Mouse (Mus musculus) limb, embryonic 14.5 days (tissue): Measurements from ENCODE around the gene Parg. TPM values are rescaled to one million over a fixed set of nuclear protein-coding genes. Genes with fewer than 3 reads are reported as not detected.

ENCODE experiments used
- ATAC-seq: fragments of 200-750 bp; cut with Nextera tagmentation; 2 replicates; pipeline ENCODE4 v1.8.0; 2017; ENCODE audit warnings: low read depth, moderate number of reproducible peaks, moderate TSS enrichment; ENCODE audit not compliant: low FRiP score
- DNase-seq: peaks from one replicate; pipeline ENCODE4 v3.0.0-alpha.2; 2015; ENCODE audit warnings: low spot score
- H3K27ac ChIP-seq: fragments of 300-500 bp; sonication (generic); replicated peaks from 2 replicates; pipeline ENCODE4 v1.5.1; 2014; ENCODE audit warnings: low read depth, mild to moderate bottlenecking, low read length, moderate library complexity, mixed read lengths
- H3K27me3 ChIP-seq: fragments of 300-500 bp; sonication (generic); 2 replicates; pipeline ENCODE4 v1.6.1; 2014; ENCODE audit warnings: low read length, mixed read lengths; ENCODE audit not compliant: control insufficient read depth, insufficient read depth
- H3K36me3 ChIP-seq: fragments of 300-500 bp; sonication (generic); 2 replicates; pipeline ENCODE4 v1.6.1; 2014; ENCODE audit warnings: mild to moderate bottlenecking, low read length, moderate library complexity, mixed read lengths; ENCODE audit not compliant: control insufficient read depth, insufficient read depth
- H3K4me1 ChIP-seq: fragments of 300-500 bp; sonication (generic); 2 replicates; pipeline ENCODE4 v1.6.1; 2014; ENCODE audit warnings: antibody characterized with exemption, low read length, mixed read lengths; ENCODE audit not compliant: control insufficient read depth, insufficient read depth
- H3K4me2 ChIP-seq: fragments of 300-500 bp; sonication (generic); replicated peaks from 2 replicates; pipeline ENCODE4 v1.6.1; 2014; ENCODE audit warnings: low read depth, mild to moderate bottlenecking, low read length, moderate library complexity; ENCODE audit not compliant: severe bottlenecking
- H3K4me3 ChIP-seq: fragments of 300-500 bp; sonication (generic); replicated peaks from 2 replicates; pipeline ENCODE4 v1.5.1; 2014; ENCODE audit warnings: low read length
- H3K9ac ChIP-seq: fragments of 300-500 bp; sonication (generic); 2 replicates; pipeline ENCODE4 v1.6.1; 2014; ENCODE audit warnings: mild to moderate bottlenecking, low read depth, low read length, moderate library complexity; ENCODE audit not compliant: severe bottlenecking
- H3K9me3 ChIP-seq: fragments of 300-500 bp; sonication (generic); 2 replicates; pipeline ENCODE4 v1.6.1; 2016; ENCODE audit warnings: low read length; ENCODE audit not compliant: control insufficient read depth
- POLR2A ChIP-seq: fragments of 200-500 bp; IDR thresholded peaks from 2 replicates; pipeline ENCODE4 v1.8.0; 2012; ENCODE audit warnings: inconsistent platforms, mild to moderate bottlenecking, moderate library complexity, borderline replicate concordance; ENCODE audit not compliant: insufficient read depth, insufficient read length; ENCODE audit errors: extremely low read depth
- WGBS: fragments of 180-500 bp; shearing (Covaris S2); extraction: QIAGEN DNeasy Blood & Tissue Kit; methylation state at CpG from one replicate; pipeline ENCODE4 v1.1.7; 2014; 5-methylcytosine and 5-hydroxymethylcytosine counted together
- polyA plus RNA-seq, 2 experiments: library from polyadenylated mRNA; depleted of rRNA in 1 of 2; stranded (reverse) in 1 of 2; unstranded in 1 of 2; fragments of >200 nt; fragmentation: Nextera tagmentation in 1 of 2; extraction: Ambion mirVana in 1 of 2; gene quantifications; 2 replicates each; pipeline versions ENCODE4 v1.2.1 to v1.2.3; 2012 to 2014

The Parg gene
- polyA plus RNA-seq, 2 experiments, result 19.5 to 44.5 TPM

DNA sequence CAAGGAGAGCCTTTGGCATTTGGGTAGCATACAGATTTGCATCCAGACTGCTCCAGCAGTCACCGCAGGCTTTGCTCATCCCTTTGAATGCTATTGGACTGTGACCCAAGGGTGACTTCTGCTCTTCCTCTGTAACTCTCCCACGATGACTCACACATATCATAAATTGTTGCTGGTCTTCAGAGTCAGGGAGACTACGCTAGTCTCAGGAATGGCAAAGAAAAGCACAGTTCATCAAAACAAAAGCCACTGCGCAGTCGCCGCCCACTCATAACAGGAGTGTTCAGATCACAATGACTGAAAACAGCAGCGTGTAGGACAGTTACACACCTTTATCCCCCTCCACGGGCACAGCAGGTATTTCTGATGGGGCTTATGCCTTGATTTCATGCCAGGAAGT is 103.2 kb downstream of the Parg start:
- 85% methylated on average over 8 of the region's 8 CpGs for WGBS
- no peaks in the 10 kb centered on the region for H3K4me1 ChIP-seq
- no peaks in the 10 kb centered on the region for H3K27me3 ChIP-seq
- 0 out of 2 replicates have a peak, but pooled peaks cover 11% of the 10 kb centered on the region for H3K36me3 ChIP-seq
- no peak overlapping the region for H3K4me3 ChIP-seq
- ATAC-seq (no peak), DNase-seq (no peak)
- H3K9ac ChIP-seq, result no peak overlapping the region
- H3K27ac ChIP-seq, result no peak overlapping the region
- no peak overlapping the region for H3K4me2 ChIP-seq
- no peak for TF ChIP-seq POLR2A
- no peaks in the 10 kb centered on the region for H3K9me3 ChIP-seq

- Histone ChIP-seq H3K36me3 (0 out of 2 replicates have a peak, but pooled peaks cover 5% of the 10 kb centered on the region), H3K9me3 (no peaks in the 10 kb centered on the region), H3K9ac (no peak overlapping the region), H3K4me1 (no peaks in the 10 kb centered on the region), H3K4me2 (no peak overlapping the region), H3K27ac (no peak overlapping the region), H3K27me3 (no peaks in the 10 kb centered on the region), H3K4me3 (no peak overlapping the region)
- 42% methylated on average over 8 of the region's 8 CpGs for WGBS
- no peak for TF ChIP-seq POLR2A
- DNase-seq (no peak), ATAC-seq (no peak)
Measured at GRCm38 (mm10) chr14:32309876-32310275, 108.1 kb downstream of the Parg start.

DNA sequence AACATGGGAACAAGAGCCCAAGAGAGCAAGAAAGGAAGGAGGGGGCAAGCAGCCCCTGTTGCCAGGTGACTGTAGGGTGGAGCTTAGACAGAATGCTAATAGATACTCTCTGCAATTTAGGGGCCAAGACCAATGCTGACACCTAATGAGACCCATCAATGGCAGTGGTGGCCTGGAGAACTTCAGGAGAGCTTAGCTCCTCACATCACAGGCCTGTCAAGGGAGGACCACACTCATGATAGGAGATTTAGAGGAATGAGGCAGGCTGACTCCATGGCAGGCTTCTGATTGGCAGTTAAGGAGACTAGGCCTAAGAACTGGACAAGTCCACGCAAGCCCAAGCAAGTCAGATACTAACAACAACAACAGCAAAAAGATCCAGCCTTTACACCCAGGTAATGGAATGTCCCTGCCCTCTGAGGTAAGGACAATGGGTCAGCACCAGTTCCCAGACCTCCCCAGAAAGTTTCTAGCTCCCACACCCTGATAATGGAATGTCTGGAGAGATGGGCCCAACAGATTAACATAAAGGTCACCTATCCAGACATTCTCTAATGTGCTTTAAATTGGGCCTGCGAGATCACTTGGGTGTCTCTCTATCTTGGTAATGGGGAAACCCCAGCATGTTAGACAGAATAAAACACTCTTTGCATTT is 109.8 kb downstream of the Parg start:
- no peak overlapping the region for H3K27ac ChIP-seq
- TF ChIP-seq POLR2A, result no peak
- no peak overlapping the region for H3K9ac ChIP-seq
- no peaks in the 10 kb centered on the region for H3K36me3 ChIP-seq
- H3K4me3 ChIP-seq, result no peak overlapping the region
- no peaks in the 10 kb centered on the region for H3K9me3 ChIP-seq
- DNase-seq (no peak), ATAC-seq (no peak)
- H3K27me3 ChIP-seq, result no peaks in the 10 kb centered on the region
- 89% methylated on average over 2 of the region's 2 CpGs for WGBS
- H3K4me1 ChIP-seq, result no peaks in the 10 kb centered on the region
- no peak overlapping the region for H3K4me2 ChIP-seq

DNA sequence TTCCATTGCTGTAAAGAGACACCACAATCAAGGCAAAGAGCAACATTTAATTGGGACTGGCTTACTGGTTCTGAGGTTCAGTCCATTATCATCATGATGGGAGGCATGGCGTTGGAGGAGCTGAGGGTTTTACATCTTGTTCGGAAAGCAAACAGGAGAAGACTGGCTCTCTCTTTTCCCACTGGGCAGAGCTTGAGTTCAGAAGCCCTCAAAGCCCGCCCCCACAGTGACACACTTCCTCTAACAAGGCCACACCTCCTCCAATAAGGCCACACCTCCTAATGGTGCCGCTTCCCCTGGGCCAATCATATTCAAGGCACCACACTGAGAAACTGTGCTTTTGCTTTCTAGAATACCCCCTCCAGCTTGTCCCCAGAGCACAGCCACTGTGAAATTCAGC is 116.1 kb downstream of the Parg start:
- DNase-seq, result no peak

GRCm38 (mm10) chr14:32321732-32322685 is 120.3 kb downstream of the Parg start, which contains the start of gene Ogdhl:
Gene Ogdhl, plus strand, starts transcription at chr14:32322019.
- H3K9ac ChIP-seq, result peak within 1 kb of the TSS; percentile 65
- H3K4me3 ChIP-seq, result peak within 1 kb of the TSS; percentile 65
- no peaks in the 10 kb centered on the region for H3K9me3 ChIP-seq
- peak within 1 kb of the TSS; percentile 79 for H3K4me2 ChIP-seq
- ATAC-seq (peak; percentile 87), DNase-seq (peak; percentile 85)
- 2% methylated on average over 46 of the region's 50 CpGs for WGBS
- no peaks in the 10 kb centered on the region for H3K27me3 ChIP-seq
- H3K36me3 ChIP-seq, result no peaks in the 10 kb centered on the region
- no peak for TF ChIP-seq POLR2A
- no peak within 1 kb of the TSS for H3K27ac ChIP-seq
- H3K4me1 ChIP-seq, result no peaks in the 10 kb centered on the region

More for the DNA sequence above, 116.1 kb downstream of the Parg start:
- Histone ChIP-seq H3K27ac (no peak overlapping the region), H3K4me1 (no peaks in the 10 kb centered on the region), H3K9me3 (no peaks in the 10 kb centered on the region), H3K4me2 (no peak overlapping the region), H3K4me3 (no peak overlapping the region), H3K36me3 (no peaks in the 10 kb centered on the region), H3K9ac (no peak overlapping the region), H3K27me3 (no peaks in the 10 kb centered on the region)
- no peak for ATAC-seq
- 9% methylated on average over 4 of the region's 4 CpGs for WGBS
- TF ChIP-seq POLR2A, result no peak
